Mouse (Mus musculus) hindbrain, postnatal 0 days (tissue): ENCODE results near the gene Depdc5. TPM values are rescaled to one million over a fixed set of nuclear protein-coding genes. Genes with fewer than 3 reads are reported as not detected.
"Not testable (repeated sequence)": the region's sequence is repeated elsewhere in the genome, so short reads cannot be mapped to it uniquely, and the experiment has no call there.

Experiments used
- ATAC-seq: fragments of 200-750 bp; cut with Nextera tagmentation; 2 replicates; pipeline ENCODE4 v1.8.0; 2017; ENCODE audit warnings: mild to moderate bottlenecking, moderate TSS enrichment, moderate library complexity
- DNase-seq: peaks from one replicate; pipeline ENCODE4 v3.0.0-alpha.2; 2015; ENCODE audit warnings: low spot score
- H3K27ac ChIP-seq: fragments of 300-500 bp; sonication (generic); 2 replicates; pipeline ENCODE4 v1.5.1; 2014; ENCODE audit warnings: mild to moderate bottlenecking
- H3K27me3 ChIP-seq: fragments of 300-500 bp; sonication (generic); 2 replicates; pipeline ENCODE4 v1.6.1; 2014; ENCODE audit warnings: low read length, mixed read lengths; ENCODE audit not compliant: insufficient read depth
- H3K36me3 ChIP-seq: fragments of 300-500 bp; sonication (generic); 2 replicates; pipeline ENCODE4 v1.6.1; 2014; ENCODE audit warnings: low read length, mixed read lengths; ENCODE audit not compliant: insufficient read depth
- H3K4me1 ChIP-seq: fragments of 300-500 bp; sonication (generic); 2 replicates; pipeline ENCODE4 v1.6.1; 2014; ENCODE audit warnings: antibody characterized with exemption, low read length, mixed read lengths; ENCODE audit not compliant: insufficient read depth
- H3K4me2 ChIP-seq: fragments of 300-500 bp; sonication (generic); 2 replicates; pipeline ENCODE4 v1.6.1; 2014; ENCODE audit warnings: low read depth, mild to moderate bottlenecking, low read length, moderate library complexity, mixed read lengths
- H3K4me3 ChIP-seq: fragments of 300-500 bp; sonication (generic); 2 replicates; pipeline ENCODE4 v1.5.1; 2014; ENCODE audit warnings: low read length
- H3K9ac ChIP-seq: fragments of 300-500 bp; sonication (generic); replicated peaks from 2 replicates; pipeline ENCODE4 v1.6.1; 2014; ENCODE audit warnings: mild to moderate bottlenecking, low read length, moderate library complexity, mixed read lengths
- H3K9me3 ChIP-seq: fragments of 300-500 bp; sonication (generic); 2 replicates; pipeline ENCODE4 v1.6.1; 2016; ENCODE audit warnings: low read length, mixed read lengths
- CTCF ChIP-seq: IDR thresholded peaks from 2 replicates; pipeline ENCODE4 v1.5.1; 2016; ENCODE audit warnings: antibody characterized with exemption, control low read depth, low read depth
- WGBS: fragments of 180-500 bp; shearing (Covaris S2); extraction: QIAGEN DNeasy Blood & Tissue Kit; methylation state at CpG from one replicate; pipeline ENCODE4 v1.1.7; 2014; 5-methylcytosine and 5-hydroxymethylcytosine counted together
- polyA plus RNA-seq: library from polyadenylated mRNA; unstranded; fragments of >200 nt; fragmentation: Nextera tagmentation; extraction: Ambion mirVana; gene quantifications from 2 replicates; pipeline ENCODE4 v1.2.1, GENCODE M21; 2015
- total RNA-seq: library from RNA; depleted of rRNA; stranded (reverse); fragments of >200 nt; gene quantifications from 2 replicates; pipeline ENCODE4 v1.2.3, GENCODE M21; 2014

Gene Depdc5
- total and polyA plus RNA-seq, 2 experiments from 2014 or later: 15.8 to 35.7 TPM

- no peak overlapping the region for H3K27ac ChIP-seq
- DNase-seq: no peak
- H3K36me3 ChIP-seq: peaks cover 16% of the 10 kb centered on the region; the same call in 1 of the 2 replicates
- no peak overlapping the region for H3K4me3 ChIP-seq
- WGBS: 86% methylated on average over 1 of the region's 1 CpGs
- no peak for ATAC-seq
- H3K9me3 ChIP-seq: no peaks in the 10 kb centered on the region
- H3K27me3 ChIP-seq: no peaks in the 10 kb centered on the region
- no peaks in the 10 kb centered on the region for H3K4me1 ChIP-seq
- H3K9ac ChIP-seq: no peak overlapping the region
- no peak overlapping the region for H3K4me2 ChIP-seq
- TF ChIP-seq CTCF: no peak
These were observed 29.0 kb upstream of the Depdc5 start for GRCm38 (mm10) chr5:32834497-32834896.

- WGBS: 80% methylated on average over 5 of the region's 5 CpGs
These were observed 26.5 kb upstream of the Depdc5 start for GRCm38 (mm10) chr5:32836976-32837375.

DNA sequence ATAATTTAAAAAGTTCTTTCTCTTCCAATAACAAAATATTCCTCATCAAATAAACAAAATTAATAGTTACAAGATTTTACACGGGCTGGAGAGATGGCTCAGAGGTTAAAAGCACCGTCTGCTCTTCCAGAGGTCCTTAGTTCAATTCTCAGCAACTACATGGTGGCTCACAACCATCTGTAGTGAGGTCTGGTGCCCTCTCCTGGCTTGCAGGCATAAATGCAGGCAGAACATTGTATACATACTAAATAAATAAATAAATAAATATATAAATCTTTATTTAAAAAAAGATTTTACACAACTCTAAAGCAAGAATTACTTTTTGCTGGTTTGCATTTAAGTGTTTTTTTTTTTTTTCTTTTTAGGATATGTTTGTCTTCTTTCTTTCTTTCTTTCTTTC lies 23.5 kb upstream of the Depdc5 start:
- no peak overlapping the region for H3K9ac ChIP-seq
- no peaks in the 10 kb centered on the region for H3K27me3 ChIP-seq
- no peak overlapping the region for H3K27ac ChIP-seq
- no peaks in the 10 kb centered on the region for H3K4me1 ChIP-seq
- H3K4me2 ChIP-seq: no peak overlapping the region
- H3K36me3 ChIP-seq: peaks cover 10% of the 10 kb centered on the region; the same call in 1 of the 2 replicates
- ATAC-seq (no peak), DNase-seq (no peak)
- WGBS: 95% methylated on average over 2 of the region's 2 CpGs
- H3K9me3 ChIP-seq: no peaks in the 10 kb centered on the region
- no peak overlapping the region for H3K4me3 ChIP-seq
- 0 out of 2 replicates have a peak, but pooled peaks have one; percentile 12 for TF ChIP-seq CTCF

More at GRCm38 (mm10) chr5:32836976-32837375, 26.5 kb upstream of the Depdc5 start:
- Histone ChIP-seq H3K9ac (no peak overlapping the region), H3K9me3 (no peaks in the 10 kb centered on the region), H3K27me3 (no peaks in the 10 kb centered on the region), H3K4me2 (no peak overlapping the region), H3K36me3 (peaks cover 7% of the 10 kb centered on the region; the same call in 1 of the 2 replicates), H3K4me3 (no peak overlapping the region), H3K4me1 (no peaks in the 10 kb centered on the region), H3K27ac (no peak overlapping the region)
- ATAC-seq: no peak
- TF ChIP-seq CTCF: no peak
- no peak for DNase-seq

- ATAC-seq (no peak), DNase-seq (no peak)
- Histone ChIP-seq H3K4me3 (no peak overlapping the region), H3K36me3 (no peaks in the 10 kb centered on the region; the same call in 1 of the 2 replicates), H3K4me2 (no peak overlapping the region), H3K27me3 (no peaks in the 10 kb centered on the region), H3K9me3 (no peaks in the 10 kb centered on the region), H3K9ac (no peak overlapping the region), H3K4me1 (0 out of 2 replicates have a peak, but pooled peaks cover 4% of the 10 kb centered on the region), H3K27ac (no peak overlapping the region)
- no peak for TF ChIP-seq CTCF
- 89% methylated on average over 3 of the region's 3 CpGs for WGBS
These were observed 14.3 kb upstream of the Depdc5 start for GRCm38 (mm10) chr5:32849178-32849577.

- not testable (repeated sequence) for H3K36me3 ChIP-seq, H3K9ac ChIP-seq, DNase-seq, H3K4me1 ChIP-seq, H3K4me2 ChIP-seq, ATAC-seq, H3K27me3 ChIP-seq, H3K9me3 ChIP-seq, H3K27ac ChIP-seq, H3K4me3 ChIP-seq
- WGBS: 95% methylated on average over 3 of the region's 3 CpGs
These were observed 13.9 kb upstream of the Depdc5 start for GRCm38 (mm10) chr5:32849580-32849979.

GRCm38 (mm10) chr5:32852026-32852425 lies 11.5 kb upstream of the Depdc5 start:
- Histone ChIP-seq H3K27me3 (no peaks in the 10 kb centered on the region), H3K9ac (0 out of 2 replicates have a peak overlapping the region, but pooled peaks have one; percentile 10)
- ATAC-seq: no peak

GRCm38 (mm10) chr5:32853731-32854507 lies 9.6 kb upstream of the Depdc5 start, which contains the start of gene Prr14l:
TSS of gene Prr14l (minus strand) at chr5:32854256.
- Histone ChIP-seq H3K4me3 (peak within 1 kb of the TSS; percentile 89), H3K27ac (peak within 1 kb of the TSS; percentile 91), H3K4me1 (0 out of 2 replicates have a peak, but pooled peaks cover 4% of the 10 kb centered on the region), H3K4me2 (peak within 1 kb of the TSS; percentile 80), H3K9ac (peak within 1 kb of the TSS; percentile 92), H3K9me3 (no peaks in the 10 kb centered on the region), H3K27me3 (no peaks in the 10 kb centered on the region), H3K36me3 (no peaks in the 10 kb centered on the region)
- under 1% methylated on average over 47 of the region's 51 CpGs for WGBS
- DNase-seq: peak; percentile 98
- ATAC-seq: peak; percentile 98
- TF ChIP-seq CTCF: no peak

More at GRCm38 (mm10) chr5:32852026-32852425, 11.5 kb upstream of the Depdc5 start:
- H3K4me1 ChIP-seq: 0 out of 2 replicates have a peak, but pooled peaks cover 4% of the 10 kb centered on the region
- no peaks in the 10 kb centered on the region for H3K9me3 ChIP-seq
- peak overlapping the region; percentile 8 for H3K4me2 ChIP-seq
- H3K27ac ChIP-seq: no peak overlapping the region
- H3K36me3 ChIP-seq: no peaks in the 10 kb centered on the region
- no peak overlapping the region for H3K4me3 ChIP-seq
- TF ChIP-seq CTCF: no peak
- no peak for DNase-seq
- WGBS: 58% methylated on average over 6 of the region's 6 CpGs
